Mouse (Mus musculus): Measurements from ENCODE around the gene Parva. TPM values are rescaled to one million over a fixed set of nuclear protein-coding genes. Genes with fewer than 3 reads are reported as not detected.

The Parva gene
- polyA plus RNA-seq, 1 experiment from 2014 or later: 80.0 TPM

- H3K4me3 ChIP-seq (ENCODE audit: low read length): no peak overlapping the region
These were observed 19.2 kb downstream of the Parva start for GRCm38 (mm10) chr7:112446498-112446897.

DNA sequence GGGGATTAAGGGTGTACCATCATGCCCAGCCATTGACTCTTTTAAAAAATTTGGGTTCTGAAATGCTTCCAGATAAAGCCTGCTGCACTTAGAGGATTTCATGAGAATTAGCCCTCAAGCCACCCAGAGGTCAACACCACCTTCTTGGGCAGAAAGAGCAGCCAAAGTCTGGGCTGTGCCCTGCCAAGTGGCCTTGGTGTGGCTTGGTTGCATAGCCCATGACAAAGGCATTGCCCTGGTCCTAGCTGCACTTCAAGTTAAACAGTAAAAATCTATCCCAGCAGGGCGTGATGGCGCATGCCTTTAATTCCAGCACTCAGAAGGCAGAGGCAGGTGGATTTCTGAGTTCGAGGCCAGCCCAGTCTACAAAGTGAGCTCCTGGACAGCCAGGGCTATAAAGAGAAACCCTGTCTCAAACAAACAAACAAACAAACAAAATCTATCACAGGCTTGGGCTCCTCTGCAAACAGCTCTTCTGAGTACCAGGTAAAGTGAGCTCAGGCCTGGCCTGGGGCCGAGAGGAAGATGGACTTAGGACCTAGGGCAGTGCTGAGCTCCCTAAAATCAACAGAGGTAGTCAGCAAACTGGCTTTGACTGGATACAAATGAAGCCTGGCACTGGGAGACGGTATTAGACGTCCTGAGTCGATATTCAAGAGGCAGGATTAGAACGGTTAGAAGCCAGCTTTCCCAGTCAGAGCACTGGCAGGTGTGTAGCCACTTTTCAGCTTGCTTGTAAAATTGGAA lies 22.8 kb downstream of the Parva start:
- 0 out of 2 replicates have a peak, but pooled peaks have one; percentile 14 for ATAC-seq

More at GRCm38 (mm10) chr7:112446498-112446897, 19.2 kb downstream of the Parva start:
- Histone ChIP-seq H3K36me3 (ENCODE audit: control insufficient read depth, insufficient read depth, low read length) (no peaks in the 10 kb centered on the region), H3K9ac (ENCODE audit: low read depth, low read length) (no peak overlapping the region), H3K27ac (ENCODE audit: low read length) (no peak overlapping the region), H3K4me1 (ENCODE audit: control insufficient read depth, insufficient read depth, low read length) (peaks cover 37% of the 10 kb centered on the region), H3K9me3 (ENCODE audit: control insufficient read depth, low read length) (no peaks in the 10 kb centered on the region), H3K27me3 (replicated peaks; ENCODE audit: control insufficient read depth, insufficient read depth, low read length) (no peaks in the 10 kb centered on the region), H3K4me2 (ENCODE audit: low read depth, low read length) (no peak overlapping the region)
- 83% methylated on average over 4 of the region's 4 CpGs for WGBS
- no peak for ATAC-seq

DNA sequence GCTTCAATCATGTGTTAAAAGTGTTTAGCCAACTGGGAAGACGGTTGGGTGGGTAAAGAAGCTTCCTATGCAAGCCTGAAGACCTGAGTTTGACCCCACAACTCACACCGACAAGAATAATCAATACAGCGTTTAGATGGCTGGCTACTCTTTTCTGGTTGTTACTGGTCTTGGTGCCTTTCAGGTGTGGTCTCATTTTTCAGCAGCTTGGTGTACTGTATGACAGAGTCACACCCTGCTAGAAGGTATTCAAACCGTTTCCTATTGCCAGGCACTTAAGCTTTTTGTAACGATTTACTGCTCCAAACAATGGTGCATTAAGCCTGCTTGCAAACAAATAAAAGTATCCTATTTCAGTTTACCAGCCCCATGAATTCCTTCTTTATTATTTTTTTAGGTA lies 25.2 kb downstream of the Parva start:
- H3K4me1 ChIP-seq (ENCODE audit: control insufficient read depth, insufficient read depth, low read length): peaks cover 24% of the 10 kb centered on the region
- no peak for ATAC-seq
- H3K4me3 ChIP-seq (ENCODE audit: low read length): no peak overlapping the region
- H3K27me3 ChIP-seq (replicated peaks; ENCODE audit: control insufficient read depth, insufficient read depth, low read length): no peaks in the 10 kb centered on the region
- H3K9ac ChIP-seq (ENCODE audit: low read depth, low read length): no peak overlapping the region
- H3K27ac ChIP-seq (ENCODE audit: low read length): peak overlapping the region; percentile 61
- no peaks in the 10 kb centered on the region for H3K36me3 ChIP-seq (ENCODE audit: control insufficient read depth, insufficient read depth, low read length)
- WGBS: 28% methylated on average over 5 of the region's 5 CpGs
- no peak overlapping the region for H3K4me2 ChIP-seq (ENCODE audit: low read depth, low read length)
- no peaks in the 10 kb centered on the region for H3K9me3 ChIP-seq (ENCODE audit: control insufficient read depth, low read length)

More for the DNA sequence above, 22.8 kb downstream of the Parva start:
- H3K4me2 ChIP-seq (ENCODE audit: low read depth, low read length): no peak overlapping the region
- no peaks in the 10 kb centered on the region for H3K27me3 ChIP-seq (replicated peaks; ENCODE audit: control insufficient read depth, insufficient read depth, low read length)
- no peak overlapping the region for H3K27ac ChIP-seq (ENCODE audit: low read length)
- peaks cover 27% of the 10 kb centered on the region for H3K4me1 ChIP-seq (ENCODE audit: control insufficient read depth, insufficient read depth, low read length)
- no peak overlapping the region for H3K4me3 ChIP-seq (ENCODE audit: low read length)
- H3K9ac ChIP-seq (ENCODE audit: low read depth, low read length): no peak overlapping the region
- H3K36me3 ChIP-seq (ENCODE audit: control insufficient read depth, insufficient read depth, low read length): no peaks in the 10 kb centered on the region
- WGBS: 76% methylated on average over 8 of the region's 8 CpGs
- no peaks in the 10 kb centered on the region for H3K9me3 ChIP-seq (ENCODE audit: control insufficient read depth, low read length)

DNA sequence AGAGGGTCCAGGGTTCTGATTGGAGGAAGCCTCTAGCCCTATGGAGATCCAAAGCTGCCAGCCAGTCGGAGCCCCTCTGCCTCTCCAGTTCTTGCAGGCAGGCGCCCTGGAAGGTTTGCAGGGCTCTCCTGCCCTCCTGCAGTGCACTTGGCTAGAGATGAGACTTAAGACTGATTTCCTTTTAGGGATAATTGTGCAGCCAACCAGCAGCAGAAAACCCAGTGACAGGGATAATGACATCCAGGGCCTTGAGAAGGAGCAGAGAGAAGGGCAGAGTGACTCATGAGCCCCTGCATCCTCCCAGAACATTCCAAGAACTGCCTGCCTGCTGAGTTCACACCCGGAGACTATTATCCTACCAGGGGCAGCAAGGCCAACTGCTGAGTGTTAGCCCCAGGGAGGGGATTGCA lies 26.5 kb downstream of the Parva start:
- Histone ChIP-seq H3K9ac (ENCODE audit: low read depth, low read length) (0 out of 2 replicates have a peak overlapping the region, but pooled peaks have one; percentile 30), H3K27ac (ENCODE audit: low read length) (peak overlapping the region; percentile 83), H3K4me2 (ENCODE audit: low read depth, low read length) (no peak overlapping the region), H3K4me3 (ENCODE audit: low read length) (no peak overlapping the region), H3K36me3 (ENCODE audit: control insufficient read depth, insufficient read depth, low read length) (no peaks in the 10 kb centered on the region), H3K4me1 (ENCODE audit: control insufficient read depth, insufficient read depth, low read length) (peaks cover 30% of the 10 kb centered on the region), H3K9me3 (ENCODE audit: control insufficient read depth, low read length) (no peaks in the 10 kb centered on the region), H3K27me3 (replicated peaks; ENCODE audit: control insufficient read depth, insufficient read depth, low read length) (no peaks in the 10 kb centered on the region)
- peak; percentile 65 for ATAC-seq
- 39% methylated on average over 3 of the region's 3 CpGs for WGBS

DNA sequence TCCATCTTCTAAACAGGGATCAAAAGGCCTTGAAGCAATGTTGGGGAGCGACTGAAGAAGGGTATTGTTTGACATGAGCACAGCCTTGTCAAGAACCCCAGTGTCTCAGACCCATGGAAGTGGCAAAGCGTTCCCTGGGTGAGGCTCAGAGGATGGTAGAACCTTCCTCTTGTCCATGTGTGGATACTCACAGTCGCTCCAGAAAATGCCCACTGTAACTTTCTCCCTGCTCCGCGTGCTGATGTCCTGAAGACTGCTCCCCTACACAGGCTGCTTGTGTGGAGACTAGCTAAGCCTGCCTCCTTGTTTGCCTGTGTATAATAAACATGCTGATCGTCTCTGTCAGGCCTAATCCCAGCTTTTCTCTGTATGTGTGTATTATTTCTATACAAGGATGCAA lies 27.1 kb downstream of the Parva start:
- Histone ChIP-seq H3K27ac (ENCODE audit: low read length) (peak overlapping the region; percentile 83), H3K27me3 (replicated peaks; ENCODE audit: control insufficient read depth, insufficient read depth, low read length) (no peaks in the 10 kb centered on the region), H3K9me3 (ENCODE audit: control insufficient read depth, low read length) (no peaks in the 10 kb centered on the region), H3K4me2 (ENCODE audit: low read depth, low read length) (no peak overlapping the region), H3K36me3 (ENCODE audit: control insufficient read depth, insufficient read depth, low read length) (no peaks in the 10 kb centered on the region), H3K9ac (ENCODE audit: low read depth, low read length) (no peak overlapping the region), H3K4me1 (ENCODE audit: control insufficient read depth, insufficient read depth, low read length) (peaks cover 30% of the 10 kb centered on the region), H3K4me3 (ENCODE audit: low read length) (no peak overlapping the region)
- ATAC-seq: no peak
- 68% methylated on average over 6 of the region's 6 CpGs for WGBS

DNA sequence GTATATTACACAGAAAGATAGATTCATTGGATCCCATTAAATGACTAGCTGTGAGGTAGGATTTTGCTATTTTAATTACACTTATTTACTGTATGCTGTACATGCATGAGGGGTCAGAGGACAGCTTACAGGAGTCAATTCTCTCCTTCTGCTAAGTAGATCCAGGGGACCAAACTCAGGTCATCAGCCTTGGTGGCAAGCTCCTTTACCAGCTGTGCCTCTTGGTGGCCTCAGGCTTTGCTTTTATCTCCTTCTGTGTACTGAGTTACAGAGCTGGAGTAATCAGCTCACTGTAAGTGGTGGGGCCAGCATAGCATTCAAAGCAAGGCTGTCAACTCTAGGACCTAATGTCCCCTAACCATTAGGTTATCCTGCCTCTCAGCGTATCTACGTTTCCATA lies 27.6 kb downstream of the Parva start:
- Histone ChIP-seq H3K36me3 (ENCODE audit: control insufficient read depth, insufficient read depth, low read length) (no peaks in the 10 kb centered on the region), H3K9ac (ENCODE audit: low read depth, low read length) (no peak overlapping the region), H3K4me1 (ENCODE audit: control insufficient read depth, insufficient read depth, low read length) (peaks cover 30% of the 10 kb centered on the region), H3K4me3 (ENCODE audit: low read length) (no peak overlapping the region), H3K9me3 (ENCODE audit: control insufficient read depth, low read length) (no peaks in the 10 kb centered on the region), H3K4me2 (ENCODE audit: low read depth, low read length) (no peak overlapping the region), H3K27ac (ENCODE audit: low read length) (peak overlapping the region; percentile 83), H3K27me3 (replicated peaks; ENCODE audit: control insufficient read depth, insufficient read depth, low read length) (no peaks in the 10 kb centered on the region)
- 89% methylated on average over 2 of the region's 2 CpGs for WGBS
- ATAC-seq: no peak

DNA sequence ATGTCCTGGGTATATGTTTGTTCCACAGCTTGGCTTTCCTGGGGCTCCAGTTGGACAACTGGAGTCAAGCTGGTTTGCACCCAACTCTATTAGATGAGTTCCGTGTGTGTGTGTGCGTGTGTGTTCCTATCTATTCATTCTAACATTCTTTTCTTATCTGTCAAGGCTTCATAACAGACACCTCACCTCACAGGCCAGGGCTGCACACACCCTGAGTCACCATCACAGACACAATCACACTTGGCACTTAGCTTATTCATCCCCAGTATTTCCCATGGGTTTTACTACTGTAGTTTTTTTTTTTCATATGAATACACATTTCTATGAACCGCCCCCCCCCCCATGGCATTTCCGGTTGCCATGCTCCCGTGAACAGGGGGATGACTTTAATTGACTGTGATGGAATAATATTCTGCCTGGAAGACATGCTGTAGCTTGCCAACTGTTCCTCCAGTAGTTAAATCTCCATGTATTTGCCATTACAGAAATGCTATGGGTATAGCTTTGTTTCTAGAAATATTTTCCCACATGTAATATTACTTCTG lies 28.3 kb downstream of the Parva start:
- Histone ChIP-seq H3K27me3 (replicated peaks; ENCODE audit: control insufficient read depth, insufficient read depth, low read length) (no peaks in the 10 kb centered on the region), H3K4me2 (ENCODE audit: low read depth, low read length) (no peak overlapping the region), H3K9me3 (ENCODE audit: control insufficient read depth, low read length) (no peaks in the 10 kb centered on the region), H3K9ac (ENCODE audit: low read depth, low read length) (no peak overlapping the region), H3K4me3 (ENCODE audit: low read length) (no peak overlapping the region), H3K36me3 (ENCODE audit: control insufficient read depth, insufficient read depth, low read length) (no peaks in the 10 kb centered on the region), H3K4me1 (ENCODE audit: control insufficient read depth, insufficient read depth, low read length) (peaks cover 26% of the 10 kb centered on the region), H3K27ac (ENCODE audit: low read length) (no peak overlapping the region)
- WGBS: 74% methylated on average over 5 of the region's 5 CpGs
- ATAC-seq: no peak

- Histone ChIP-seq H3K27ac (ENCODE audit: low read length) (no peak overlapping the region), H3K36me3 (ENCODE audit: control insufficient read depth, insufficient read depth, low read length) (no peaks in the 10 kb centered on the region), H3K27me3 (replicated peaks; ENCODE audit: control insufficient read depth, insufficient read depth, low read length) (no peaks in the 10 kb centered on the region), H3K4me1 (ENCODE audit: control insufficient read depth, insufficient read depth, low read length) (peaks cover 25% of the 10 kb centered on the region), H3K4me2 (ENCODE audit: low read depth, low read length) (no peak overlapping the region), H3K9me3 (ENCODE audit: control insufficient read depth, low read length) (no peaks in the 10 kb centered on the region), H3K9ac (ENCODE audit: low read depth, low read length) (no peak overlapping the region), H3K4me3 (ENCODE audit: low read length) (no peak overlapping the region)
- 83% methylated on average over 4 of the region's 4 CpGs for WGBS
- no peak for ATAC-seq
These were observed 30.1 kb downstream of the Parva start for GRCm38 (mm10) chr7:112457373-112457772.

- Histone ChIP-seq H3K9ac (ENCODE audit: low read depth, low read length) (no peak overlapping the region), H3K27me3 (replicated peaks; ENCODE audit: control insufficient read depth, insufficient read depth, low read length) (no peaks in the 10 kb centered on the region), H3K4me1 (ENCODE audit: control insufficient read depth, insufficient read depth, low read length) (peaks cover 30% of the 10 kb centered on the region), H3K9me3 (ENCODE audit: control insufficient read depth, low read length) (no peaks in the 10 kb centered on the region), H3K27ac (ENCODE audit: low read length) (no peak overlapping the region), H3K36me3 (ENCODE audit: control insufficient read depth, insufficient read depth, low read length) (no peaks in the 10 kb centered on the region), H3K4me3 (ENCODE audit: low read length) (no peak overlapping the region), H3K4me2 (ENCODE audit: low read depth, low read length) (no peak overlapping the region)
- 80% methylated on average over 4 of the region's 4 CpGs for WGBS
- no peak for ATAC-seq
These were observed 30.6 kb downstream of the Parva start for GRCm38 (mm10) chr7:112457920-112458319.

Data from intestine, embryonic 16.5 days (tissue).